Mouse (Mus musculus) spleen, adult 2 months (tissue): Measurements from ENCODE around the gene Krt79.

Experiments used
- CTCF ChIP-seq: fragments of 200-500 bp; IDR thresholded peaks from 2 replicates; pipeline ENCODE4 v1.5.1; 2011; ENCODE audit warnings: mild to moderate bottlenecking, inconsistent platforms; ENCODE audit not compliant: insufficient read depth, insufficient read length, insufficient replicate concordance; ENCODE audit errors: extremely low read depth
- POLR2A ChIP-seq: fragments of 200-500 bp; IDR thresholded peaks from 2 replicates; pipeline ENCODE4 v1.6.1; 2011; ENCODE audit warnings: low read depth, low read length, inconsistent platforms

DNA sequence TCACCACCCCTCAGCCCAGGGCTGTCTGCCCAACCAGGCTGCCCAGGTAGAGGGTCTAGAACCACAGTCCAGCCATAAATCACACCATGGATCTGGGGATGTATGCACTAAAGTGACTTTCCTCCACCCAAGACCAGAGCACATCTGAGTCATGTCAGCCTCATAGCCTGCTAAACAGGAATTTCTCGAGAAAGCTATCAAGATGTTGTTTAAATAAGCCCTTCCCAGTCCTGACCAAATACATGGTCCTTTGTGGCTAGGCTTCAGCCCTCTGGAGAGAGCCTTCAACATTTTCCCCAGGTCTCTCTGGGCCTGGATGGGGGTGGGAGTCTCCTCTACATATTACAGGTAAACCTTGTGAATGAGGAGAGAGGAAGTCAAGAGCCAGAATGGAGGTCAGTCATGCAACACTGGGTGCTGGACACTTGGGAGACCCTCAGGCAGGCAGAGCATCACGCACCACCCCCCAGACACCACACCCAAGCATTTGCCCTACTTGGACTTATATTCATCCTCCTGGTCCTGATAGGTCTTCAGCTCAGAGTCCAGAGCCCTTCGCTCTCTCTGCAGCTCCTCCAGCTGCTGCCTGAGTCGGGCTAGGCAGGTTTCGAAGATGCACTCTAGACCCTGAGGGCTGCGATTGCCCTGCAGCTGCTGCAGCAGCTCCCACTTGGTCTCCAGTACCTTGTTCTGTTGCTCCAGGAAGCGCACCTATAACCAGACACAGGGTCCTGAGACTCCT lies 12.8 kb upstream of the Krt79 start:
- TF ChIP-seq CTCF = no peak
- no peak for TF ChIP-seq POLR2A
